Mouse (Mus musculus) leukemia stem cell, adult 10-12 weeks (primary cell): Measurements from ENCODE around the gene Obox8. TPM values are rescaled to one million over a fixed set of nuclear protein-coding genes. Genes with fewer than 3 reads are reported as not detected.

Experiments
- polyA plus RNA-seq: library from polyadenylated mRNA; stranded (reverse); fragments of >175 nt; gene quantifications from 2 replicates; pipeline ENCODE4 v1.2.3, GENCODE M21; 2012; ENCODE audit warnings: low replicate concordance

The Obox8 gene
- polyA plus RNA-seq: not detected in 2 replicates

DNA sequence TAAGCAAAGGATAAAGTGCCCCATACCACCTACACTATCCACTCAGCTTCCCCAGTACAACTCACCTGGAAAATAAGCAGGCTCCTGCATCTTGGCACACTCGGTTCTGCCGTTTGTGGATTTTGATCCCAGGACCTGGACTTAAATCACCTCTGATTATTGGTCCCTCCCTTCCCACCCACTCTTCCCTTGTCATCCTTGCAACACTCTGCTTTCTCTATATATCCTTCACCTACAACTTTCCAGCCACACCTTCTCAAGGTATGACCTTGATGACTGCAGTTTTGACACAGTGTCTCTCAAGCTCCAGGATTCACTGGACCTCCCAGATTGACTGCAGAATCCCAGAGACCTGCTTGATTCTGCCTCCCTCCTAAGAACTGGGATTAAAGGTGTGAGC, at the start of gene Obox8:
Gene Obox8 (minus strand): TSS at position 101 of the 400 bp plus-strand sequence.

Other genes starting within 250 kb of the Obox8 start
- gene Sult2a3, start 210.5 kb downstream of the Obox8 start, polyA plus RNA-seq: not detected in 2 replicates
- gene Sult2a6, start 78.7 kb downstream of the Obox8 start, polyA plus RNA-seq: not detected in 2 replicates
- gene Sult2a8, start 113.2 kb upstream of the Obox8 start, polyA plus RNA-seq: not detected in 2 replicates
- gene Sult2a7, start 160.7 kb upstream of the Obox8 start, polyA plus RNA-seq: not detected in 2 replicates
- not detected in 2 replicates for gene Vmn1r90, start 229.9 kb upstream of the Obox8 start, polyA plus RNA-seq